Mouse (Mus musculus) spleen, adult 2 months (tissue): ENCODE measurements around the gene 4921524J17Rik.

ENCODE experiments used
- CTCF ChIP-seq: fragments of 200-500 bp; IDR thresholded peaks from 2 replicates; pipeline ENCODE4 v1.5.1; 2011; ENCODE audit warnings: mild to moderate bottlenecking, inconsistent platforms; ENCODE audit not compliant: insufficient read depth, insufficient read length, insufficient replicate concordance; ENCODE audit errors: extremely low read depth
- POLR2A ChIP-seq: fragments of 200-500 bp; IDR thresholded peaks from 2 replicates; pipeline ENCODE4 v1.6.1; 2011; ENCODE audit warnings: low read depth, low read length, inconsistent platforms

- no peak for TF ChIP-seq CTCF
- TF ChIP-seq POLR2A = no peak
Measured at GRCm38 (mm10) chr8:85364628-85365027, 68.0 kb downstream of the 4921524J17Rik start.
